Mouse (Mus musculus): ENCODE measurements at regions not wholly inside any gene's neighbourhood (a gene's known extent, or its start where the extent isn't known, plus 50 kb on each side); places are given as distances from the start of the nearest gene placed in this dataset.
"Not testable (repeated sequence)": the region's sequence is repeated elsewhere in the genome, so short reads cannot be mapped to it uniquely, and the experiment has no call there.

DNA sequence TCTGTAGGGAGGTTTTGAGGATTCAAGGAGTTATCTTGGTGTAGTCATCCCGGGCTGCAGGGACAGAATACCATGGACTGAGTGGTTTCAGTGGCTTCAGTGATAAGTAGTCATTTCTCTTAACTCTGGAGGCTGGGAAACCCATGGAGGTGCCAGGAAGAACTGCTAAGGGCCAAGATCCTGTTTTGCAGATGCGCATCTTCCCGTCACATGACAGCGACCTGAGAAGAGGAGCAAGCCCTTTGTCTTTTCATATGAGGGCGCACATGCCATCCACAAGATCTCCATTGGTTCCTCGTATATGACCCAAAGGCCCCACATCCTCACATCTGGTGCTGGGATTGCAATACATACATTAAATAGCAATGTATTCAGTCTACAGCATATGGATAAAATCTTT lies 419.7 kb downstream of the Lrig3 start:
- no peak for DNase-seq (ENCODE audit: low spot score in 2 of 2)

GRCm38 (mm10) chr10:126380381-126380780 lies 414.4 kb downstream of the Lrig3 start:
- no peak for DNase-seq (ENCODE audit: low spot score in 2 of 2)

DNA sequence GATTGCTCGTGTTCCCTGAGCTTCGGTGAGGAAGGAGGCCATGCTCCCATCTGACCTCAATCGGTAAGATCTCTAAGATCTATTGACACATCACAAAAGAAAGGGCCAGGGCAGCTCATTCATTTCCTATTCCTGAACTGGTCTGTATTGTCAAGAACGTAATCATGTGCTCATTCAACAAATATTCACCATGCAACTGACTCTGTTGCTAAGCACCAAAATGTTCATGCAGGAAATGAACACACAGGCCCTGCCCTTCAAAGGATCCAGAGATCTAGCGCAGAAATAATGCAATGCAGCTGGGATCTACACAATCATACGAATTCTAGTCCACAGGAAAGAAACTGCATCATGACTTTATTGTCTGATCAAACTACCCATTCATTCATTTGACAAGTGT lies 413.3 kb downstream of the Lrig3 start:
- no peak for DNase-seq (ENCODE audit: low spot score in 2 of 2)

GRCm38 (mm10) chr10:126373906-126374305 lies 407.9 kb downstream of the Lrig3 start:
- no peak for DNase-seq (ENCODE audit: low spot score in 2 of 2)

- no peak for DNase-seq (ENCODE audit: low spot score in 2 of 2)
Measured at GRCm38 (mm10) chr10:126371881-126372280, 405.9 kb downstream of the Lrig3 start.

- DNase-seq (ENCODE audit: low spot score in 2 of 2): no peak
Measured at GRCm38 (mm10) chr10:126349076-126349475, 383.1 kb downstream of the Lrig3 start.

DNA sequence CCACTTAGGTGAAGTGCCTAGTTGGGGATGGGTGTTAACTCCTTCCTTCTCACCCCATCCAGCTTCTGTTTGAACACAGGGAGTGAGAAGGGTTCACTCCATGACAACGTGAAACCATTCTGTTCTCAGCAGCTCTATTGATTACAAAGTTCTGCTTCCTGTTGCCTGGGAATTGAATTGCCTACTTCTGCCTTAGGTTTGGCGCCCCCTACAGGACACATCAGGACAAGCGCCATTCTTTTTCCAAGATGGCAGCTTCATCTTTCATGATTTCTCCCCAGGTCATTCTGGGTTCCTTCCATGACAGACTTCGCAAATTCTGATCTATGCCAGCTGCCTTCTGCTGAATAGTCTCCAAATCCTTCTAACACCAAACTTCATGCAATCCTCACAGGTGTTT lies 371.5 kb downstream of the Lrig3 start:
- DNase-seq (ENCODE audit: low spot score in 2 of 2): no peak

GRCm38 (mm10) chr10:126333786-126334185 lies 367.8 kb downstream of the Lrig3 start:
- DNase-seq (ENCODE audit: low spot score in 2 of 2): no peak

GRCm38 (mm10) chr10:126330305-126330969 lies 364.5 kb downstream of the Lrig3 start:
- DNase-seq (ENCODE audit: low spot score in 2 of 2): peak; percentile 75 to 78

DNA sequence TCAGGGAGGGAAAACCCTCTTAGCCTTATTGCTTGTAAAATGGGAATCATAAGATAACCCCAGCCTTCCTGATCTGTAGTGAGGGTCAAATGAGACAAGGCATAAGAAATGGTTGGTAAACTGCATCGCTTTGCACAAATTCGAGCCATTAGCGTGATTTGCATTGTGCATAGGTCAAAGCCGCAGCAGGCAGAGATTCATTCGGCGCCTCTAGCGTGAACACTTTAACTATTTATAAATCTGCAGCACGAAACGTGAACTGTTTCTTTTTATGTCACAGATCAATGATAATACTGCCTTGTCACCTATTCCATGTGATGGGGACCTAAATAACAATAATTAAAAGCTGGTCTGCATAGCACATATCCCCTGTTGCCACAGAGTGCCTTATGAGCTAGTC lies 354.9 kb downstream of the Lrig3 start:
- no peak for DNase-seq (ENCODE audit: low spot score in 2 of 2)

- no peak for DNase-seq (ENCODE audit: low spot score in 2 of 2)
Measured at GRCm38 (mm10) chr10:126319795-126320194, 353.8 kb downstream of the Lrig3 start.

GRCm38 (mm10) chr10:126299962-126300361 lies 334.0 kb downstream of the Lrig3 start:
- no peak for DNase-seq (ENCODE audit: low spot score in 2 of 2)

DNA sequence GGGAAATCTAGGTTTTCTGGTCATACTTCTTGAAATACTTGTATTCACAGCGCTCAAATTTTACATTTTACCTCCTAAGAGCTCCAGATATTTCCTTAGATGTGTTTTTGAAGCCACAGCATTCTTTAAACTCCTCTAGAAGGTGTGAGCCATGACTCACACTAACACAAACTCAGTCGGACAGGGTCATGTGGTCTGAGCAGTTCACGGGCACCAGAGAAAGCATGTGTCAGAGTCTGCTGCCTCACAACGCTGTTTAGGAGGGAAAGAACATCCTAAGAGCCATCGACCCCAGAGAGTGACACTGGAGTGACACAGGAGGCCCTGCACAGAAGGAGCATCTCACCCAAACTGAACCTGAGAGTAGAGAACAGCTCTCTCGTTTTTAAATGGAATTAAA lies 332.2 kb downstream of the Lrig3 start:
- DNase-seq (ENCODE audit: low spot score in 2 of 2): no peak

DNA sequence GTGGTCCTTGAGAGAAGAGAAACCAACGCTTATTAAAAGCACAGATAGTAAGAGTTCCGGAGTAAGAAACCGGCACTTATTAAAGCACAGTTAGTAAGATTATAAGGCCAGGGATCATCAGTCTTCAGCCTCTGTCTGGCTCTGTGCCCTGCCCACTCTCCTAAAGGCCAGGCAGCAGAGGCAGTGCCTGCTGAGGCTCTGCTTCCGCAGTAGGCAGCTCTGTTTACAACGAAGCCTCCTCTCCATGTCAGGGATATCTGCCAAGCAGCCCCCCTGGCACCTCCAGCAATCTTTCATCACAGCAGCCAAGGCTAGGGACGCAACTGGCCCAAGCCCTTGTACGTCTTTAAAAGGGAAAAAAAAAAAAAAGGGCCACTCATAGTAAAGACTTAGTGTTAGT lies 329.9 kb downstream of the Lrig3 start:
- no peak for DNase-seq (ENCODE audit: low spot score in 2 of 2)

GRCm38 (mm10) chr10:126291765-126292164 lies 325.8 kb downstream of the Lrig3 start:
- DNase-seq (ENCODE audit: low spot score in 2 of 2): no peak

DNA sequence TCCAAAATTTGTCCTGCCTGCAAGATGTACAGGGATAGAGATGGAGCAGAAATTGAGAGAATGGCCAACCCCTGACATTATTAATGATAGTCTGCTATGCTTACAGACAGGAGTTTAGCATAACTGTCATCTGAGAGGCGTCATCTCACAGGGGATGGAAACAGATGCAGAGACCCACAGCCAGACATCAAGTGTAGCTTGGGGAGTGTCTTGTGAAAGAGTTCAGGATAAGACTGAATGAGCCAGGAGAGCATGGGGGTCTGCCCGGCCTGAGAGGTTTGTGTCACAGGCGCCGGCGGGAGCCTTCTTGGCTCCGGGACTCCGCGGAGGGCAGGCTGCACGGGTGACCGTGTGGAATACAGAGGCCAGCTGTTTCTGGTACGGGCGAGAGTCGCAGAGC lies 319.1 kb downstream of the Lrig3 start:
- not testable (repeated sequence) for DNase-seq (ENCODE audit: low spot score in 2 of 2)

GRCm38 (mm10) chr10:126270376-126270775 lies 304.4 kb downstream of the Lrig3 start:
- DNase-seq (ENCODE audit: low spot score in 2 of 2): no peak

GRCm38 (mm10) chr10:126267321-126267998 lies 301.5 kb downstream of the Lrig3 start:
- no peak for DNase-seq (ENCODE audit: low spot score in 2 of 2)

DNA sequence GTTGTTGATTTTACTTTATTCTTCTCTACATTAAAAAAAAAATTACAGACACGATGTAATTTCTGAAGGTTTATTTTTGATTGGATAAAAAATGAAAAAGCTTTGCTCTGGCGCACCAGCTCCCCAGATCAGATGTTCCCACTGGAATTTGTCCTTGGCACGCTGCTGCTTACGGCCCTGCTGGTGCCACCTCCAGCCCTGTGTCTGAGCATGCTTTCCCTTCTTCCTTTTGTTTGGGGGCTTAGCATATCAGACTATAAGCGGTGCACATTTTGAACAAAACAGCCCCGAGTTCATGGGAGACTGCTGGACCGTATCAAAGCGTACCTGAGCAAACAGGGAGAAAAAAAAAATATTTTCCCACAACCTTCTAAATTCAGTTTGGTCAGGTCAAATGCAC lies 291.2 kb downstream of the Lrig3 start:
- no peak for DNase-seq (ENCODE audit: low spot score in 2 of 2)

DNA sequence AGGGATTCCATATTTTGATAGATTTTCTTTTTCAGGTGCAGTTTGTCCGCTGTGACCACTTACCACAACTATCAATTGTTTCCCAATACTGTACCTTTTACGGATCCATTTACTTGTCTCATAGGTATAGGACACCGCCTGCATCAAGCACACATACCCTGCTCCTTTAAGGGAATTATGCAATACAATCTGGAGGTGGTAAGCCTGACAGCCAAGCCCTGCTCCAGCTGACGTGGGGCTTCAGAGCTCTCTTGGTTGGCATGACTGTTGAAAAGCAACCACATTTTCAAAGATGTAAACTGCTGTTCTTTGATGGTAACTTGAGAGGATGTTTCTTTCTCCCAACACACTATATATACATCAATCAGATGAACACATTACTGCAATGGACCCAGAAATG lies 288.2 kb downstream of the Lrig3 start:
- DNase-seq (ENCODE audit: low spot score in 2 of 2): no peak

DNA sequence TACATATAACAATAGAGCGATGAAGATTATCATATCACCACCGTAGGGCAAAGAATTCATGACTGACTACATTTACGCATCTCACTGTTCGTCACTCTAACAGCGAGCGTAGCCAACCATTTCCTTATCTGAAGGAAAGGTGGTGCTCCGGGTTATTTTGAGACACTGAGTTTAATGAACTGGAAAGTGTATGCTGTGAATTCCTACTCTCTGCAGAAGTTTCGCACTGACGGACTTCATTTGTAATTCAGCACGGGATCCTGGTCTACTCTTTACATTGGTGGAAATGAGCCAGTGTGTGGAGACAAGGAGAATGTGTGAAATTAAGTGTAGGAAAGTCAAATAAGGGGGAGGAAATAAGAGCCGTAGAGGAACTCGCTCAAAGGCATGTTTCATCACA lies 283.2 kb downstream of the Lrig3 start:
- DNase-seq (ENCODE audit: low spot score in 2 of 2): no peak

DNA sequence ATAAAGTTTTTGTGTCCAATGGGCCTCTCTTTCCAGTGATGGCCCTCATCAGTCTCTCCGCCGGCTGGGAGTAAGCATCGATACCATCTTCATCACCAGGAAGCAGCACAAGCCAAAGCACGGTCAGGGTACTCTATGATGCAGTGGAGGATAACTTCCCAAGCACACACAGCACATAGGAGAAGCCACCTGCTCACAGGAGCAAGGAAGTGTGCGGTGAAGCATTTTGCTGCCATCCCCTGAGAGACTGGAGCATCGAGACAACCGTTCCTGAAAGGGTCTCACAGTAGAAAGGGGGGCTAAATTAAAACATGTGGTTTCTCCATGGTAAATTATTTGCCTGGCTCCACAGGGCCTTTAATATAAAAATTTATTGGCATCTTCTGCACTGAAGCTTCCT lies 277.1 kb downstream of the Lrig3 start:
- DNase-seq (ENCODE audit: low spot score in 2 of 2): no peak

GRCm38 (mm10) chr10:126239536-126239935 lies 273.6 kb downstream of the Lrig3 start:
- no peak for DNase-seq (ENCODE audit: low spot score in 2 of 2)

All from heart, adult 9 months (tissue).